Mouse (Mus musculus): ENCODE measurements around the gene Rdm1. TPM values are rescaled to one million over a fixed set of nuclear protein-coding genes. Genes with fewer than 3 reads are reported as not detected.

Gene Rdm1
- total and polyA plus RNA-seq, 3 experiments: 3.8 to 23.8 (median 10.8) TPM

GRCm38 (mm10) chr11:101663229-101664027 is 36.4 kb downstream of the Rdm1 start:
- Histone ChIP-seq H3K4me1 (ENCODE audit: insufficient read depth, low read depth, low read length) (peaks cover 67% of the 10 kb centered on the region), H3K27me3 (ENCODE audit: insufficient read depth, low read length) (peaks cover 6% of the 10 kb centered on the region), H3K9me3 (replicated peaks) (no peaks in the 10 kb centered on the region), H3K4me3 (ENCODE audit: low read depth, low read length) (no peak overlapping the region), H3K36me3 (replicated peaks) (peaks cover 12% of the 10 kb centered on the region)
- no peak for ATAC-seq (ENCODE audit: extremely low read depth, insufficient number of reproducible peaks, low FRiP score, poor library complexity, severe bottlenecking)
- no peak for TF ChIP-seq GATA2 (IDR thresholded peaks at IDR 0.05; ENCODE audit: borderline replicate concordance, low read depth, low read length)
- TF ChIP-seq GATA1 (IDR thresholded peaks at IDR 0.05; ENCODE audit: borderline replicate concordance, low read length): no peak
- TF ChIP-seq CTCF (IDR thresholded peaks at IDR 0.05; ENCODE audit: low read depth, low read length): no peak
- TF ChIP-seq POLR2AphosphoS5 (IDR thresholded peaks at IDR 0.05; ENCODE audit: insufficient replicate concordance, low read depth, low read length): no peak
- TF ChIP-seq TAL1 (conservative IDR thresholded peaks at IDR 0.05; ENCODE audit: low read depth, low read length): no peak
- no peak for DNase-seq (ENCODE audit: low spot score)

GRCm38 (mm10) chr11:101664825-101665635 is 38.0 kb downstream of the Rdm1 start, which contains the start of gene Arl4d:
Arl4d (plus strand) TSS chr11:101665541.
- Histone ChIP-seq H3K4me1 (ENCODE audit: insufficient read depth, low read depth, low read length) (peaks cover 73% of the 10 kb centered on the region), H3K4me3 (ENCODE audit: low read depth, low read length) (peak within 1 kb of the TSS; percentile 79), H3K9me3 (replicated peaks) (no peaks in the 10 kb centered on the region), H3K36me3 (replicated peaks) (peaks cover 12% of the 10 kb centered on the region), H3K27me3 (ENCODE audit: insufficient read depth, low read length) (peaks cover 6% of the 10 kb centered on the region)
- TF ChIP-seq TAL1 (conservative IDR thresholded peaks at IDR 0.05; ENCODE audit: low read depth, low read length) (no peak), GATA1 (IDR thresholded peaks at IDR 0.05; ENCODE audit: borderline replicate concordance, low read length) (no peak), GATA2 (IDR thresholded peaks at IDR 0.05; ENCODE audit: borderline replicate concordance, low read depth, low read length) (no peak), POLR2AphosphoS5 (IDR thresholded peaks at IDR 0.05; ENCODE audit: insufficient replicate concordance, low read depth, low read length) (no peak), CTCF (IDR thresholded peaks at IDR 0.05; ENCODE audit: low read depth, low read length) (no peak)
- DNase-seq (ENCODE audit: low spot score): peak; percentile 94
- peak; percentile 80 for ATAC-seq (ENCODE audit: extremely low read depth, insufficient number of reproducible peaks, low FRiP score, poor library complexity, severe bottlenecking)

- H3K4me3 ChIP-seq (ENCODE audit: low read depth, low read length): peak overlapping the region; percentile 79
- TF ChIP-seq GATA2 (IDR thresholded peaks at IDR 0.05; ENCODE audit: borderline replicate concordance, low read depth, low read length) (no peak), TAL1 (conservative IDR thresholded peaks at IDR 0.05; ENCODE audit: low read depth, low read length) (no peak), POLR2AphosphoS5 (IDR thresholded peaks at IDR 0.05; ENCODE audit: insufficient replicate concordance, low read depth, low read length) (no peak), CTCF (IDR thresholded peaks at IDR 0.05; ENCODE audit: low read depth, low read length) (no peak)
- no peak for ATAC-seq (ENCODE audit: extremely low read depth, insufficient number of reproducible peaks, low FRiP score, poor library complexity, severe bottlenecking)
- H3K36me3 ChIP-seq (replicated peaks): peaks cover 12% of the 10 kb centered on the region
- no peaks in the 10 kb centered on the region for H3K9me3 ChIP-seq (replicated peaks)
- H3K27me3 ChIP-seq (ENCODE audit: insufficient read depth, low read length): peaks cover 6% of the 10 kb centered on the region
- H3K4me1 ChIP-seq (ENCODE audit: insufficient read depth, low read depth, low read length): peaks cover 78% of the 10 kb centered on the region
- DNase-seq (ENCODE audit: low spot score): peak; percentile 32
Observed at GRCm38 (mm10) chr11:101665636-101665992, 38.6 kb downstream of the Rdm1 start.

GRCm38 (mm10) chr11:101666626-101667345 is 39.8 kb downstream of the Rdm1 start:
- no peaks in the 10 kb centered on the region for H3K9me3 ChIP-seq (replicated peaks)
- H3K27me3 ChIP-seq (ENCODE audit: insufficient read depth, low read length): peaks cover 6% of the 10 kb centered on the region
- TF ChIP-seq CTCF (IDR thresholded peaks at IDR 0.05; ENCODE audit: low read depth, low read length) (no peak), TAL1 (conservative IDR thresholded peaks at IDR 0.05; ENCODE audit: low read depth, low read length) (no peak), POLR2AphosphoS5 (IDR thresholded peaks at IDR 0.05; ENCODE audit: insufficient replicate concordance, low read depth, low read length) (no peak), GATA2 (IDR thresholded peaks at IDR 0.05; ENCODE audit: borderline replicate concordance, low read depth, low read length) (no peak)
- peak overlapping the region; percentile 71 for H3K4me3 ChIP-seq (ENCODE audit: low read depth, low read length)
- H3K36me3 ChIP-seq (replicated peaks): peaks cover 12% of the 10 kb centered on the region
- ATAC-seq (ENCODE audit: extremely low read depth, insufficient number of reproducible peaks, low FRiP score, poor library complexity, severe bottlenecking): no peak
- H3K4me1 ChIP-seq (ENCODE audit: insufficient read depth, low read depth, low read length): peaks cover 77% of the 10 kb centered on the region
- no peak for DNase-seq (ENCODE audit: low spot score)

- H3K27me3 ChIP-seq (ENCODE audit: insufficient read depth, low read length): peaks cover 6% of the 10 kb centered on the region
- TF ChIP-seq GATA1 (IDR thresholded peaks at IDR 0.05; ENCODE audit: borderline replicate concordance, low read length) (no peak), GATA2 (IDR thresholded peaks at IDR 0.05; ENCODE audit: borderline replicate concordance, low read depth, low read length) (no peak), POLR2AphosphoS5 (IDR thresholded peaks at IDR 0.05; ENCODE audit: insufficient replicate concordance, low read depth, low read length) (no peak), TAL1 (conservative IDR thresholded peaks at IDR 0.05; ENCODE audit: low read depth, low read length) (no peak), CTCF (IDR thresholded peaks at IDR 0.05; ENCODE audit: low read depth, low read length) (no peak)
- H3K4me1 ChIP-seq (ENCODE audit: insufficient read depth, low read depth, low read length): peaks cover 77% of the 10 kb centered on the region
- DNase-seq (ENCODE audit: low spot score) (no peak), ATAC-seq (ENCODE audit: extremely low read depth, insufficient number of reproducible peaks, low FRiP score, poor library complexity, severe bottlenecking) (no peak)
- no peaks in the 10 kb centered on the region for H3K9me3 ChIP-seq (replicated peaks)
- H3K36me3 ChIP-seq (replicated peaks): peaks cover 12% of the 10 kb centered on the region
- H3K4me3 ChIP-seq (ENCODE audit: low read depth, low read length): peak overlapping the region; percentile 60; the same call in 1 of the 2 replicates
Observed at GRCm38 (mm10) chr11:101667871-101668532, 41.0 kb downstream of the Rdm1 start.

Measured in G1E (cell line).